Comparison of ENCODE assay signal across 8 mouse cellular contexts in genomic region chr3:154327883-154328720, GRCm38 (mm10). TPM values are rescaled to one million over a fixed set of nuclear protein-coding genes. Genes with fewer than 3 reads are reported as not detected.
DNase-seq lines count a peak whose midpoint lies in the region; ATAC-seq lines count a peak whose summit lies in the region.

No protein-coding gene starts in this region.

- H3K9ac ChIP-seq in forebrain, embryonic 15.5 days (replicated peaks): peak overlapping the region; percentile 43
- peak overlapping the region; percentile 32; the same call in 1 of the 2 replicates for H3K9ac ChIP-seq in neural tube, embryonic 14.5 days (replicated peaks; ENCODE audit: low read depth, low read length)

- H3K27me3 ChIP-seq in megakaryocyte, embryonic 14.5 days (replicated peaks): peaks cover 89% of the 10 kb centered on the region
- peaks cover 57% of the 10 kb centered on the region for H3K27me3 ChIP-seq in forebrain, embryonic 15.5 days
- H3K27me3 ChIP-seq in neural tube, embryonic 14.5 days (ENCODE audit: control insufficient read depth, insufficient read depth, low read length): peaks cover 48% of the 10 kb centered on the region

- peak overlapping the region; percentile 52 for H3K27ac ChIP-seq in forebrain, embryonic 15.5 days (replicated peaks)
- no peak overlapping the region for H3K27ac ChIP-seq in neural tube, embryonic 14.5 days (ENCODE audit: low read depth, low read length)

- peaks cover 3% of the 10 kb centered on the region; the same call in 1 of the 2 replicates for H3K9me3 ChIP-seq in megakaryocyte, embryonic 14.5 days
- no peaks in the 10 kb centered on the region for H3K9me3 ChIP-seq in forebrain, embryonic 15.5 days
- H3K9me3 ChIP-seq in neural tube, embryonic 14.5 days (ENCODE audit: control insufficient read depth, low read length): no peaks in the 10 kb centered on the region

- H3K4me2 ChIP-seq in forebrain, embryonic 15.5 days (replicated peaks): peak overlapping the region; percentile 70
- H3K4me2 ChIP-seq in neural tube, embryonic 14.5 days (ENCODE audit: low read depth, low read length): peak overlapping the region; percentile 50

- H3K36me3 ChIP-seq in megakaryocyte, embryonic 14.5 days (replicated peaks; ENCODE audit: low read length): no peaks in the 10 kb centered on the region
- H3K36me3 ChIP-seq in forebrain, embryonic 15.5 days: no peaks in the 10 kb centered on the region
- no peaks in the 10 kb centered on the region for H3K36me3 ChIP-seq in neural tube, embryonic 14.5 days (ENCODE audit: control insufficient read depth, insufficient read depth, low read length)

- H3K4me3 ChIP-seq in megakaryocyte, embryonic 14.5 days (replicated peaks): peak overlapping the region; percentile 67
- peak overlapping the region; percentile 41 for H3K4me3 ChIP-seq in forebrain, embryonic 15.5 days
- H3K4me3 ChIP-seq in neural tube, embryonic 14.5 days (ENCODE audit: low read depth, low read length): peak overlapping the region; percentile 33

- 1% methylated on average over 66 of the region's 86 CpGs for WGBS in forebrain, embryonic 15.5 days
- under 1% methylated on average over 71 of the region's 86 CpGs for WGBS in neural tube, embryonic 14.5 days

- ATAC-seq in megakaryocyte, adult 5-6 weeks (ENCODE audit: poor library complexity, severe bottlenecking): no peak
- ATAC-seq in forebrain, embryonic 15.5 days (replicated peaks): peak; percentile 80
- peak; percentile 88 for ATAC-seq in neural tube, embryonic 14.5 days (ENCODE audit: low read depth)
- no peak for ATAC-seq in CD4-positive, CD25-positive, alpha-beta regulatory T cell, adult 4 months

- DNase-seq in kidney, postnatal 10 days: peak; percentile 36
- no peak for DNase-seq in layer of hippocampus, postnatal 14 days (ENCODE audit: low spot score in 2 of 2)
- no peak for DNase-seq in layer of hippocampus, adult 18-20 months (ENCODE audit: low spot score in 2 of 2)

- H3K4me1 ChIP-seq in megakaryocyte, embryonic 14.5 days: peaks cover 44% of the 10 kb centered on the region
- H3K4me1 ChIP-seq in forebrain, embryonic 15.5 days: peaks cover 32% of the 10 kb centered on the region
- peaks cover 7% of the 10 kb centered on the region for H3K4me1 ChIP-seq in neural tube, embryonic 14.5 days (ENCODE audit: control insufficient read depth, insufficient read depth, low read length)

RNA-seq across cellular contexts. Expression of gene Lhx8, which starts 2.4 kb away (rescaled TPM):
- not detected in 2 replicates for polyA plus RNA-seq in megakaryocyte, embryonic 14.5 days (2012; ENCODE audit: insufficient read depth, low replicate concordance)
- total RNA-seq in megakaryocyte, adult 5-6 weeks (2015): not detected in 2 replicates
- total RNA-seq in megakaryocyte, adult 5-6 weeks (2017): not detected in 2 replicates
- polyA plus RNA-seq in forebrain, embryonic 15.5 days (2015; fragmentation: Nextera tagmentation; extraction: Ambion mirVana): 22.6 and 25.3 TPM in 2 replicates
- not detected in 2 replicates for polyA plus RNA-seq in neural tube, embryonic 14.5 days (2014; fragmentation: Nextera tagmentation; extraction: Ambion mirVana)
- not detected for total RNA-seq in layer of hippocampus, postnatal 14 days (2021)
- not detected for polyA plus RNA-seq in CD4-positive, CD25-positive, alpha-beta regulatory T cell, adult 4 months (2017; shearing (Covaris generic))
- total RNA-seq in layer of hippocampus, adult 18-20 months (2021): under 1 TPM in 1 of 2 experiments, not detected in 1; 0.33 TPM

Comparison
In these comparisons a context has a peak if more than half of its experiments do, and no peak if none do; other contexts are left out.
1. ATAC-seq: peak in forebrain, embryonic 15.5 days (single experiment) and neural tube, embryonic 14.5 days (single experiment); none in megakaryocyte, adult 5-6 weeks (single experiment) and CD4-positive, CD25-positive, alpha-beta regulatory T cell, adult 4 months (single experiment).
2. RNA of gene Lhx8, which starts 2.4 kb away (polyA plus RNA-seq): 22.6 to 25.3 TPM in forebrain, embryonic 15.5 days; not detected in megakaryocyte, embryonic 14.5 days, not detected in neural tube, embryonic 14.5 days and not detected in CD4-positive, CD25-positive, alpha-beta regulatory T cell, adult 4 months; every median in the first group is over 10 times any median in the second.
3. Peak in every context shown above with its lines, with median percentiles within 50 percentile points of each other: H3K4me3 ChIP-seq.